Mouse (Mus musculus): ENCODE data around the gene Dhx33. TPM values are rescaled to one million over a fixed set of nuclear protein-coding genes. Genes with fewer than 3 reads are reported as not detected.

Dhx33 gene
- total and polyA plus RNA-seq, 2 experiments: 7.8 to 22.0 TPM

DNA sequence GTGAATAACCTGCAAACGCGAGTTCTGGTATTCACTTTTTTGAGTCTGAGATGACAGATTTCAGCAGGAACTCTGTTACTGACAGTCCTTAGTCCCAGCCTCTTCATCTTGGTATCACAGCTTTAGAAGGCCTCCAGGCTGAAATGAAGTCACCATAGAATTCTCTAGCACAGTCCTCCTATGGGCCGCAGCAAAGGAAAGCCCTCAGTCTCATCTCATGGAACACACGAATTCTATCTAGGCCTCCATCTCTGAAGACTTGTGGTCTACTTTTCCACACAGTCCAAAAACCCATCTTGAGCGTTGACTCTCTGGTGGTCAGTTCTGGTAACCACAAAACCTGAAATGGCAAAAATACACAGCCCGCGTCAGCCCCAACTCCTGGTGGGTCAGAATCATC lies 27.8 kb upstream of the Dhx33 start:
- Histone ChIP-seq H3K4me1 (ENCODE audit: control insufficient read depth, insufficient read depth, low read length) (peaks cover 6% of the 10 kb centered on the region), H3K27ac (replicated peaks; ENCODE audit: insufficient read depth, low read depth, low read length) (no peak overlapping the region), H3K9ac (ENCODE audit: low read depth, low read length) (no peak overlapping the region), H3K27me3 (ENCODE audit: control insufficient read depth, insufficient read depth, low read length) (no peaks in the 10 kb centered on the region), H3K36me3 (ENCODE audit: control insufficient read depth, insufficient read depth, low read length) (peaks cover 5% of the 10 kb centered on the region), H3K79me2 (ENCODE audit: control insufficient read depth, insufficient read depth, low read length) (no peaks in the 10 kb centered on the region), H3K4me3 (ENCODE audit: insufficient read depth, low read depth, low read length) (no peak overlapping the region)
- 74% methylated on average over 7 of the region's 7 CpGs for WGBS
- DNase-seq (ENCODE audit: extremely low read depth, low read depth, low spot score): no peak
- no peak for TF ChIP-seq POLR2A (IDR thresholded peaks at IDR 0.05; ENCODE audit: extremely low read depth, insufficient read depth, low read length)
- TF ChIP-seq CTCF (IDR thresholded peaks at IDR 0.05; ENCODE audit: low read depth, low read length): no peak

DNA sequence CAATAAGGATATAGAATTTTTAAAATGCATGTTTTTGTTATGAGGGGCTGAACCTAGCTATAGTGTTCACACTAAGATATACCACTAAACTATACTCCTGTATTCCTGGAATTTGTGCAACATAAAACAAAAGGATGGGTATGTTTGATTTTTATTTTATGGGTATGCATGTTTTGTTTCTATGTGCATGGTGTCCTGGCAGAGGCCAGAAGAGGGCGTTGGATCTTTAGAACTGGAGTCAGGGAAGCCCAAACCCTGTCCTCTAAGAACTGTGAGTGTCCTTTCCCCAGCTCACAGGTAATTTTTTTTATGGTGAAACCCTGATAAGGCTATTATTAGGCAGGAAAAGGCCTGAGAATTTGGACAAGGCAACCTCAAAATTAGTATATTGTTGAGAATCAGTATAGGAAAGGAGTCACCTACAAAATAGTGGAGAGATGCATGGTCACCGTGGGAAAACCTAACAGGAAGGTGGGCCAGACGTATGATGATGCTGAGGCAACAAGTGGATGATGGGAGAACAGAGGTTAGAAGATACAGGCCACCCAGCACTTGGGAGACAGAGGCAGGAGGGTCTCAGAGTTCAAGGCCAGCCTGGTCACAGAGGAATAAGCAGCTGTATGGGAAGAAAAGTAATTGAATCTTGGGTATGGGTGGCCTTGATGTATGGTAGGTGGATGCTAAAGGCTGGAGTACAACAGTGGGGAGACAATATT lies 25.3 kb upstream of the Dhx33 start:
- WGBS: 82% methylated on average over 3 of the region's 3 CpGs
- TF ChIP-seq POLR2A (IDR thresholded peaks at IDR 0.05; ENCODE audit: extremely low read depth, insufficient read depth, low read length) (no peak), CTCF (IDR thresholded peaks at IDR 0.05; ENCODE audit: low read depth, low read length) (no peak)

DNA sequence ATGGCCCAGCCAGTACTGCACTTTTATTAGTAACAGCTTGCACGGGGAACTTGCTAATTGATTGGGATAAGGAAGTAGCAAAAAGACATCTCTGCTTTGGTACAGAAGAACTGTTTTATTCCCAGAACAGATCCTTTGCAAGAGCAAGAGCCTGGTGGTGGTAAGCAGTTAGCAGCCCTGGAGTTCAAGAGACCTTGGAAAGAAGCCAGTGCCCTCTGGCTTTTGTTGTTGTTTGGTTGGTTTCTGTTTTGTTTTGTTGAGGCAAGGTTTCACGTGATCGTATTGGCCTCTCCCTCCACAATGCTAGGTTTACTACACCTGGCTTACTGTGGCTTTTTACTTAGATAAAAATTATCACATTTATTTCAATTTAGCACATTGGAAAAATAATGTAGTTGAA lies 24.0 kb upstream of the Dhx33 start:
- 36% methylated on average over 3 of the region's 3 CpGs for WGBS

More for the DNA sequence above, 25.3 kb upstream of the Dhx33 start:
- Histone ChIP-seq H3K9ac (ENCODE audit: low read depth, low read length) (no peak overlapping the region), H3K36me3 (ENCODE audit: control insufficient read depth, insufficient read depth, low read length) (peaks cover 29% of the 10 kb centered on the region), H3K27me3 (ENCODE audit: control insufficient read depth, insufficient read depth, low read length) (no peaks in the 10 kb centered on the region), H3K27ac (replicated peaks; ENCODE audit: insufficient read depth, low read depth, low read length) (no peak overlapping the region), H3K4me1 (ENCODE audit: control insufficient read depth, insufficient read depth, low read length) (peaks cover 6% of the 10 kb centered on the region), H3K4me3 (ENCODE audit: insufficient read depth, low read depth, low read length) (no peak overlapping the region), H3K79me2 (ENCODE audit: control insufficient read depth, insufficient read depth, low read length) (no peaks in the 10 kb centered on the region)
- no peak for DNase-seq (ENCODE audit: extremely low read depth, low read depth, low spot score)

DNA sequence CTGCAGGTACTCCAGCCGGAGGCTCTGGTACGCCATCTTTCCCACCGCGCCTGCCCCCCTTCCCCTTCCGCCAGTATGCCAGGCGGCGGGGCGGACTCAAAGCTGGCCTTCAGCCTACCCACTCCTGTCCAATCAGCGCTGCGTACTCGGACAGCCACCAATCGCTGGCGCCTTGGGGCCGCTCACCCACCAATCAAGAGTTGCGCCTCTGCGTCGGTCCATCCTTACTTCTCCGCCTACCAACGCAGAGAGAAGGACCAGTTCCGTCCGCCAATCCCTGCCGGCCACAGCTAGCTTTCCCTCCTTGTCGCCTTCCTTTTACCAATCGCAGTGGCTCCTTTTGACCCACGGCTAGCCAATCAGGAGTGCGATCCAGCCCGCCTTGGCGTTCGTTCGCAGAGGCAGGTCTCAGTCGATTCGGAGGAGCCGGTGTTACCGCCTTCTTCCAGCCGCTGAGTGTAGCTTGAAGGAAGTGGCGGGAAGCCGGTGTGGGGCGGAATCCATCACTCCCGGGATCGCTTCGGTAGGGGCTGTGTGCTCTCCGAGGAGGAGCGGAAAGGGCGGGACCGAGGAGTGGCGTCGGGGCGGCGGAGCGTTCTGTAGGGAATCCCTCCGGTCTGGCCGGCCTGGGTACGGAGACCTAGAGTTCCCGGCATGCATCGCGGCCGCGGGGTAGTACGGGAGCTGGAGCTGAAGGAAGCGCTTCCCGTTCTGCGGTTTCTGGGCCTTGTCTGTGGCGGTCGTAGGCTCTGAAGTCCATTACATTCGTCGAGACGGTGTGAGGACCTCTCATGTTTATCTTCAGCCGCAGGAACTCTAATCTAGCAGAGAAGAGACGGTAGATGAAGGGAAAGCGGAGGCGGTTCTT lies 15.2 kb upstream of the Dhx33 start, which contains the start of the genes Mis12 and Derl2:
Gene Mis12 (plus strand): TSS at position 411 of the 868 bp plus-strand sequence.
Gene Derl2 (minus strand): TSS at position 641 of the 868 bp plus-strand sequence.
- Histone ChIP-seq H3K9ac (ENCODE audit: low read depth, low read length) (peak within 1 kb of the TSS; percentile 84), H3K4me1 (ENCODE audit: control insufficient read depth, insufficient read depth, low read length) (peaks cover 30% of the 10 kb centered on the region), H3K36me3 (ENCODE audit: control insufficient read depth, insufficient read depth, low read length) (peaks cover 5% of the 10 kb centered on the region), H3K27me3 (ENCODE audit: control insufficient read depth, insufficient read depth, low read length) (no peaks in the 10 kb centered on the region), H3K27ac (replicated peaks; ENCODE audit: insufficient read depth, low read depth, low read length) (peak within 1 kb of the TSS; percentile 83), H3K79me2 (ENCODE audit: control insufficient read depth, insufficient read depth, low read length) (peaks cover 19% of the 10 kb centered on the region; the same call in 1 of the 2 replicates), H3K4me3 (ENCODE audit: insufficient read depth, low read depth, low read length) (peak within 1 kb of the TSS; percentile 82)
- WGBS: under 1% methylated on average over 71 of the region's 71 CpGs
- peak; percentile 99 for DNase-seq (ENCODE audit: extremely low read depth, low read depth, low spot score)
- no peak for TF ChIP-seq CTCF (IDR thresholded peaks at IDR 0.05; ENCODE audit: low read depth, low read length)
- peak; percentile 79; the same call in 1 of the 2 replicates for TF ChIP-seq POLR2A (IDR thresholded peaks at IDR 0.05; ENCODE audit: extremely low read depth, insufficient read depth, low read length)

More for the DNA sequence above, 24.0 kb upstream of the Dhx33 start:
- Histone ChIP-seq H3K9ac (ENCODE audit: low read depth, low read length) (no peak overlapping the region), H3K36me3 (ENCODE audit: control insufficient read depth, insufficient read depth, low read length) (peaks cover 34% of the 10 kb centered on the region), H3K79me2 (ENCODE audit: control insufficient read depth, insufficient read depth, low read length) (no peaks in the 10 kb centered on the region), H3K27ac (replicated peaks; ENCODE audit: insufficient read depth, low read depth, low read length) (no peak overlapping the region), H3K27me3 (ENCODE audit: control insufficient read depth, insufficient read depth, low read length) (no peaks in the 10 kb centered on the region), H3K4me3 (ENCODE audit: insufficient read depth, low read depth, low read length) (no peak overlapping the region), H3K4me1 (ENCODE audit: control insufficient read depth, insufficient read depth, low read length) (peaks cover 6% of the 10 kb centered on the region)
- DNase-seq (ENCODE audit: extremely low read depth, low read depth, low spot score): peak; percentile 73
- TF ChIP-seq POLR2A (IDR thresholded peaks at IDR 0.05; ENCODE audit: extremely low read depth, insufficient read depth, low read length) (no peak), CTCF (IDR thresholded peaks at IDR 0.05; ENCODE audit: low read depth, low read length) (no peak)

DNA sequence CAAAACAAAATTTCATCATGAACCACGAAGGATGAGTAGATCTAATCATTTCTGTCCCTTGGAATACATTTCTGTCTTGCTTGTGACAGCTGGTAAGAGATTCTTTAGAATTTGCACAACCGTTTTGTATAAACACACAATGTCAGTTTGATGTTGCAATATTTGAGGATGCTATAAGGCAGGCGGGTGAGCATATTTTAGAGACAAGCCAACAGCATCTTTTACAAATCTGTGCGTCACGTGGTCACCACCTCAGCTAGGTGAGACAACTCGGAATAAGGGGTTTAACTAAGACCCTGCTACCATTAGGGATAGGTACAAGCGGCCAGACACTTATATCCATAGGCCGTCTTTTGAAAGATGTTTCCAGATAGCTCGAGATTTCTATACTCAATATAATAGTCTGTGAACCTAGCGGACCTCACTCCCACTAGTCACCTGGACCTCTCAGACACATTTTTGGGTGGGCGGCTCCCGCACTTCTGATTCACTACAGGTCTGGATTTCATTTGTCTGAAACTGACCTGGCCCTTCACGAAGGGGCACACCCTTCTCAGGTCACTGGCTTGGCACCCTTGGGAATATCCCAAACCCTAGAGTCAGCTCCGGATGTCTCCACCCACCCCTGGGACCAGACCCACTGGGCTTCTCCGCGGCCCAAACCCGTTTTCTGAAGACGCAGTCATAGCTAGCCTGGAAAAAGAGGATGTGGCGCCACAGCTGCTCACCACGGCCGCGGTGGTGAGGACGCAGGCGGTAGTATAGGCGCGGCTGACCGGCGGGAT lies 14.4 kb upstream of the Dhx33 start:
- peaks cover 19% of the 10 kb centered on the region; the same call in 1 of the 2 replicates for H3K79me2 ChIP-seq (ENCODE audit: control insufficient read depth, insufficient read depth, low read length)
- DNase-seq (ENCODE audit: extremely low read depth, low read depth, low spot score): peak; percentile 77
- H3K27ac ChIP-seq (replicated peaks; ENCODE audit: insufficient read depth, low read depth, low read length): peak overlapping the region; percentile 83
- H3K27me3 ChIP-seq (ENCODE audit: control insufficient read depth, insufficient read depth, low read length): no peaks in the 10 kb centered on the region
- H3K9ac ChIP-seq (ENCODE audit: low read depth, low read length): peak overlapping the region; percentile 84
- H3K4me3 ChIP-seq (ENCODE audit: insufficient read depth, low read depth, low read length): peak overlapping the region; percentile 70
- H3K4me1 ChIP-seq (ENCODE audit: control insufficient read depth, insufficient read depth, low read length): peaks cover 36% of the 10 kb centered on the region
- TF ChIP-seq CTCF (IDR thresholded peaks at IDR 0.05; ENCODE audit: low read depth, low read length) (no peak), POLR2A (IDR thresholded peaks at IDR 0.05; ENCODE audit: extremely low read depth, insufficient read depth, low read length) (no peak)
- WGBS: under 1% methylated on average over 28 of the region's 28 CpGs
- peaks cover 6% of the 10 kb centered on the region for H3K36me3 ChIP-seq (ENCODE audit: control insufficient read depth, insufficient read depth, low read length)

Data from liver, adult 2 months (tissue).